Mouse (Mus musculus) G1E (cell line): ENCODE results near the gene Aebp2.

Experiments
- CTCF ChIP-seq: IDR thresholded peaks from 2 replicates; pipeline ENCODE4 v1.5.1; 2012; ENCODE audit warnings: low read depth, low read length, inconsistent platforms, mixed read lengths
- GATA1 ChIP-seq: IDR thresholded peaks from 2 replicates; pipeline ENCODE4 v1.6.1; 2012; ENCODE audit warnings: borderline replicate concordance, low read length, inconsistent platforms, mixed read lengths
- GATA2 ChIP-seq: IDR thresholded peaks from 2 replicates; pipeline ENCODE4 v1.6.1; 2012; ENCODE audit warnings: low read depth, low read length, inconsistent platforms, borderline replicate concordance
- POLR2AphosphoS5 ChIP-seq: IDR thresholded peaks from 2 replicates; pipeline ENCODE4 v1.6.1; 2012; ENCODE audit warnings: low read depth, low read length, inconsistent platforms; ENCODE audit not compliant: insufficient replicate concordance
- TAL1 ChIP-seq: conservative IDR thresholded peaks from 2 replicates; pipeline ENCODE4 v1.6.1; 2012; ENCODE audit warnings: low read depth, low read length, inconsistent platforms, mixed read lengths

DNA sequence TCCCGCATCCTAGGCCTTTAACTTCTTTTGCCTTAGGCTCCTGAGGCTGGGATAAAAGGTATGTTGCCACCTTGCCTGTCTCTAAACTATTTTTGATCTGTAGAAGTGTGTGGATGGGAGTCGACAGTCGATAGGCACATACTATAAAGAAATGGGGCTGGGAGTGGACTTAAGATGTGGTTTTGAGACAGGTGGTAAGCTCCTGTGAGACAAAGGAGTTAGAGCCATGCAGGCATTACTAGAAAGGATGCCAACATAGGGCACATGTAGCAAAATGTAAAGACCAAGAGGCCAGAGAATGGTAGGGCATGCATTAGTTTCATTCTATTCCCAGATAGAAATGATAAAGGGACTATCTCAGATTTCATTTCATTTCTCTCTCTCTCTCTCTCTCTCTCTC is 34.5 kb downstream of the Aebp2 start:
- TF ChIP-seq CTCF, result no peak
- TF ChIP-seq GATA1, result no peak
- no peak for TF ChIP-seq POLR2AphosphoS5
- TF ChIP-seq TAL1, result no peak
- no peak for TF ChIP-seq GATA2
